Mouse (Mus musculus) common myeloid progenitor, adult 5-6 weeks (primary cell): ENCODE measurements around the gene Gm49721. TPM values are rescaled to one million over a fixed set of nuclear protein-coding genes. Genes with fewer than 3 reads are reported as not detected.
"Not testable (repeated sequence)": the region's sequence is repeated elsewhere in the genome, so short reads cannot be mapped to it uniquely, and the experiment has no call there.

Source experiments
- ATAC-seq: replicated peaks from 2 replicates; pipeline ENCODE4 v1.8.0; 2016; ENCODE audit warnings: low read depth, mild to moderate bottlenecking, moderate TSS enrichment, inconsistent platforms; ENCODE audit not compliant: poor library complexity, severe bottlenecking
- total RNA-seq: library from RNA; stranded (forward); fragments of 200-1000, 187-1606 nt; gene quantifications from 2 replicates; pipeline ENCODE4 v1.2.3, GENCODE M21; 2017

The Gm49721 gene
- not detected in 2 replicates for total RNA-seq

DNA sequence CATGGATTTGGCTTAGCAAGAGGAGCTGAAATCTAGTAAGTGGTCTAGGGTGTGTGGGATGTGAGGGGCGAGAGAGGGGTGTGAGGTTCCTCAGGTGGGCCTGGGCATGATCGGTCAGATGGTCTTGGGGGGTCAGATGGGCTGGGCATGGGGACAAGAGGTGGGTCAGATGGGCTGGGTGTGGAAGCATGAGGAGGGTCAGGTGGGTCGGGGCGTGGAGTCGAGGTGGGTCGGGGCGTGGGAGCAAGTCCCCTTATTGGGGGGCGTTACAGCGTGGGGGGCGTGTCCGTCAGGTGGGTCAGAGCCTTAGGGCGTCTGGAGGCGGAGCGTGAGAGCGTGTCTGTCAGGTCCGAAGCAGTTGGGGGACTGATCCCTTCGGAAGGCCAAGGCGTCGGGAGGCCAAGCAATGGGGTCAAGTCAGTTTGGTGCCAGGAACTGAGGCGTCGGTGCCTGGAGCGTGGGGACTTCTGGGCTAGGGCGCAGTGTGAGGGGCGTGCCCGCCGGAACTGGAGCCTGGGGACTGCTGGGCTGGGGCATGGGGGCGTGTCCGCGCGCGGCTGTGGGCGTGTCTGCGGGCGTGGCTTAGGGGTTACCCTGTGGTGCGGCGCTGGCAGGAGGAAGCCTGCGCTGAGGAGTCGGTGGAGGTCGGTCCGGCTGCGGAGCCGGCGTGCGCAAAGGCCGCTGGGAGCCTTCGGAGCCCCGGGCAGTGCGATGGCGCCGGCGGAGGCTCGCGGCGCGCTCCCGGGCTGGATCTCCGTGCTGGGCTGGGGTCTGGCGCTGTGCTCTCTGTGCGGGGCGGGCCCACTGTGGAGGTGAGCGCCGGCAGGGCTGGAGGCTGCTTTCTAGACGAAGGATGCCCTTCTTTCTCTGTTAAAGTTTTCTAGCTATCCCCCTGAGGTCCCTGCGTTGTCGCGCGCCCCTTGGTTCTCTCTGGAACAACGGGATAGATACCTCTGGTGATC is at the start of gene Gm49721:
Gene Gm49721, plus strand, starts transcription at position 618 of the 962 bp plus-strand sequence.
- peak; percentile 93 for ATAC-seq

DNA sequence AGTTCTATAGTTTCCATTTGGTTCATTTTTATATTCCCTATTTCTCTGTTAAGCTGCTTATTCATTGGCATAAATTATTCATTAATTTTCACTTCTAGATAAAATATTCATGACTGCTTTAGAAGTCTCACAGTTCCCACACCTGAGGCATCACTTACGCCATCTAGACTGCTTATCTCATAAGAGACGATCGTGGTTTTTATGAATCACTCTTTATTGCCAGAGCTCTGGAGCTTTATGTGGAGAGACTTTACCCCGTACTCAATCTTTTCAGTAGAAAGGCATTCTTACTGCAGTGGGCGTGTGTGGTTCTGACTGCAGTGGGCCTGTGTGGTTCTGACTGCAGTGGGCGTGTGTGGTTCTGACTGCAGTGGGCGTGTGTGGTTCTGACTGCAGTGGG is 47.1 kb upstream of the Gm49721 start:
- ATAC-seq = not testable (repeated sequence)

DNA sequence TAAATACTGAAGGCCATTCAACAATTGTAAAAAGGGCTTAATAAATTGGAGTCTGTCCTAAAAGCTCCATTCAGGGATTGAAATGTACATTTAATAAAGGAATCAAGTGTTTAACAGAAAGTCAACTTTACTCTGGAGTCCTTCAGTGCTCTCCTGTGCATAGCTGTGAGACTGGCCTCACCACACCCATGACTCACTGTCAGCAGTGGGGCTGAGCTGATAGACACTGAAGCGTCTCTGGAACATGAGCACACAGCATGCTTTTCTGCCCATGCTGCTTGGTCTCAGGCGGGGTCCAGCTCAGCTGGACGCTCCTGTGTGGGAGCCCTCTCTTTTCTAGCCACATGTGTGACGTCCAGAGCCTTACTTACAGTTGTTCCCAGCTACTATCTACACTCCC is 36.1 kb upstream of the Gm49721 start:
- ATAC-seq = not testable (repeated sequence)

DNA sequence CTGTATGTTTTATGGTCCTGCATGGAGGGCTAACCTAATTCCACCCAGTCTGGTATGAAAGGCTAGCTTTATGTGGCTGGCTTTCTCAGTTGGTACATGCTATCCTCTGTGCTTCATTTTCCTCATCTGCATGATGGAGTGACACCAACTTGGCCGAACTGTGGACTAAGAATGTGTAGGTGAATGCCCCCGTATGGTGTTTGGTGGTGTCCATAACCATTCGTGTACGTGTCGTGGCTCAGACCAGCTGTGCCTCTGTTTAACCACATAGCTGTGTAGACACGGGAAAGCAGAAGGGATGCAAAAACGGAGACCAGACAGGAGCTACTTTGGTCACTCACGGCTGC is 31.1 kb upstream of the Gm49721 start:
- not testable (repeated sequence) for ATAC-seq

DNA sequence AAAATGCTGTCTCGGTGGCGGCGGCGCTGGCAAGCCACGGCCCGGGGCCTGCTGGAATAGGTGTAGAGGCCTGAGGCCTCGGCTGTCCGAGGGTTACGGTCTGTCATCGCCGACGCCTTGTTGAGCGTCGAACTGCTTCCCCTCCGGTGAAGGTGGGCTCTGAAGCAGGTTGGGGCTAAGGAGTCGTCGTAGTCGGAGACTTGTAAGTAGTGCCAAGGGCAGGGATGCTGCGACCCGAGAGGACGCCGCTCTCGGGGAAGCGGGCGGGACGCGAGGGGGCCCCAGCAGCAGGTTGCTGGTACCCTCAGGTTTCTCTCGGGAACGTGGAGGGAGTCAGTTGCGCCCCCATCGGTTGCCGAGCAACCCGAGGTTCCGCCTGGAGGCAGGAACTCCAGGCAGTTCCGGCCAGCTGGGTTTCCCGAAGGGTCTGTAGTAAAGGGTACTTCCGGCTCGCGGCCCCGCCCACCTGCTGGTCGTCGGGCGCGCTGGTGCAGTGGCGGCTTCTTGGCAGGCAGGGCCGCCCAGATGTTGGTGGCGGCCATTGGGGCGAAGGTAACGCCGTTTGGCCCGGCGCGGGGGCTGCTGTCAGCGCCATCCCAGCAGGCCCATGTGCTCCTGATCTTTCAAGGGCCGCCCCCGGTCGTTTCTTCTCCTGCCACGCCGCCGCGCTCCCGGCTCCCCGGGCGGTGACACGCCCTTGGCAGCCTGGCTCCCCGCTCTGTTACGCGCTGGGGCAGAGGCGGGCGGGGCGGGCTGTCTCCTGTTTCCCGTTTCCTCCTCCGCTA is 30.5 kb upstream of the Gm49721 start, which contains the start of gene Rsph3b:
Gene Rsph3b, minus strand, starts transcription at position 699 of the 785 bp plus-strand sequence.
- ATAC-seq = peak; percentile 74

DNA sequence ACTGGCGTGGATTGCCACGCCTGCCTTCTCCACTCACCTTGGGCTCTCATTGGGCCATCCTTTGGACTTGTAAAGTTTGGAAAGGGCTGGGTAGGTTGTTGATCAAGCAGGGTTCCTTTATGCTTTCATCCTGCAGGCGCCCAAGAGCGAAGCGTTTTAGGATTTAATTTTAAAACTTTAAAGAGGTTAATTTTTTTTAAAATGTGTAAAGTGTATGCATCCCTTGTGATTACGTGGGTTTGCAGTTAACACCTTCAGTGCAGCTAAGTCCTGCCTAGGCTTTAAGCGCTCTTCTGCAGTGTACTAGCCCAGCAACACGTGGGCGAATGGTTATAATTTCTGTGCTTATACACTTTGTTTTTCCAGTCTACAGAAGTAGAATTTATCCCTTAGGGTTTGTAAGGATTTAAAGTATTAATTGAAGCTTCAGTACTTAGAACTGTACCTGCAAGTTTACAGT is 29.9 kb upstream of the Gm49721 start:
- ATAC-seq = peak; percentile 84; the same call in 1 of the 2 replicates

DNA sequence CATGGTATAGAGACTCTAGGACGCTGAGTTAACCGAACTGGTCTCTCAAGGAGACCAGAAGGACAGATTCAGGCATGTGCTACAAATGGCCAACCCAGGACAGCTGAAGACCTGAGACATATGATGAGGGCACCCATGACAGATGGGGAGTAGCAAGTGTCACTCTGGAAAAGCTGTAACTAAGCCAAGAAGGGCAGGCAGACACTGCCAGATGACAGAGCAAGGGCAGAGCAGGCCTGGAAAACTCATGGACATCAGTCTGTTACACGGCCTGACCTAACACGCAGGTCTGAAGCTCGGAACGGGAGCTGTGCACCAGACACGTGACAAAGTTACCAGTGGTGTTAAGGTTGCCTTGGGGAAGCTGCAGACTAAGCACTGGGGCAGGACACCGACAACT is 19.8 kb upstream of the Gm49721 start:
- ATAC-seq = not testable (repeated sequence)

DNA sequence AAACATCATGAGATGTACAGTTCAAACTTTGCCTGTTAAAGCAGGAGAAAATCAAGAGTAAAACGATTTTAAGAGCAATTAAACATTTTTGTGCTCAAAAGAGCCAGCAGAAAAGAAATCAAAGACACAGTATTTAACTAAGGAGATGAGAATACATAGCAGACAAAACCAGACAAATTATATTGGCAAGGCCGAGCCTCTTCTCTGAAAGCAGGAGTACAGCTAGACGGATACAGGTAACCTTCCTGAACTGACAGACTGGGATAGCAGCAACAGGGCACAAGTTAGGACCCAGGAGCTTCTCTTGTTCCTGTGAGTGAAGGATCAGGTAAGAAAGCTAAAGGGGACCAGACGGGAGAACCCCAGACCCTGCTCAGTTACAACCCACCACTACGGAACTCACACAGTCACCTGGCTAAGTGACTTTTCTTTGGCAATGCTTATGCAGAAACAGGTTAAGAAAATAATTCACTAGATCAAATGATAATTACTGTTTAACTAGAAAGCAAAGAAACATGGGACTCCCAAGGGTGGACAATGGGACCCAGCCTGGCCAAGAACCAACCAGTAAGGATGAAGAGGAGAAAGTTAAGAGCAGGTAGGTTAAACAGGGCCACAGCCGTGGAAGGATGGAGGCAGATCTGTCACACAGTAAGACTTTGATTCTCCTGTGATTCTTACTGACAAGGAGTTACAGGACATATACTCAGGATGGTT is 19.0 kb upstream of the Gm49721 start:
- not testable (repeated sequence) for ATAC-seq

DNA sequence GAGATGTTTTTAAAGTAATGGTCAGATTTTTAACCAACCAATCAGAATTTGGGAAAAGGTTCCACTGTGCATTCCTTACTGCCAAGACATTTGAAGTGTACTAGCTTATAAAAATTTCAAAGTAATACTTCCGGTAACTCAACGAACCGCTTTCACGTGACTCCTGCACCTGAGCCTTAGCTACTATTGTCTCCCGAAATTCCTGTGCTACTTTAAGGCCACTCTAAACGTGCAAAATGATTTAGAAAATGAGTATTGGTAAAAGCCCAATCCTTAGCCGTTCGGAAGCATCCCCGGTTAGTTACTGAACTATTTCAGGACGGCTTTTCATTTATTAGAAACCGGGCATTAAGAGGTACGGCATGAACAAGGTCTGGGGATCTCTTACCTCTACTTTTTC is 18.4 kb upstream of the Gm49721 start:
- ATAC-seq = not testable (repeated sequence)

DNA sequence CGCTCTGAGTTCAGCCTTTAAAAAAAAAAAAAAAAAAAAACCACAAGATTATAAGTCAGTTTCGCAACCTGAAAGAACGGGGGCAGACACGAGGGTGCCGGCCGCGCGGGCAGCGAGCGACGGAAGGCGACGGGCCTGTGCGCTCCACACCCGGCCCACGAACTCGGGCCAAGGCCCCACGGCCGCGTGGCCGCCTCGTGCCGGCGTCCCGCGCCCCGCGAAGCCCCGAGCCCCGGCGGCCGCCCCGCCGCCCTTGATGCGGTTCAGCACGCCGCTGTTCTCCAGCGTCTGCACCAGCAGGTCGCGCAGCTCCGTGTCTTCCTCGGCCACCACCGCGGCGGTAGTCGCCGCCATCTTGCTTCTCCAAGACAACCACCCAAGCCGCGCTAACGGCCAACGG is 17.9 kb upstream of the Gm49721 start, which contains the start of gene Tagap1:
Gene Tagap1, minus strand, starts transcription at position 381 of the 400 bp plus-strand sequence.
- not testable (repeated sequence) for ATAC-seq

DNA sequence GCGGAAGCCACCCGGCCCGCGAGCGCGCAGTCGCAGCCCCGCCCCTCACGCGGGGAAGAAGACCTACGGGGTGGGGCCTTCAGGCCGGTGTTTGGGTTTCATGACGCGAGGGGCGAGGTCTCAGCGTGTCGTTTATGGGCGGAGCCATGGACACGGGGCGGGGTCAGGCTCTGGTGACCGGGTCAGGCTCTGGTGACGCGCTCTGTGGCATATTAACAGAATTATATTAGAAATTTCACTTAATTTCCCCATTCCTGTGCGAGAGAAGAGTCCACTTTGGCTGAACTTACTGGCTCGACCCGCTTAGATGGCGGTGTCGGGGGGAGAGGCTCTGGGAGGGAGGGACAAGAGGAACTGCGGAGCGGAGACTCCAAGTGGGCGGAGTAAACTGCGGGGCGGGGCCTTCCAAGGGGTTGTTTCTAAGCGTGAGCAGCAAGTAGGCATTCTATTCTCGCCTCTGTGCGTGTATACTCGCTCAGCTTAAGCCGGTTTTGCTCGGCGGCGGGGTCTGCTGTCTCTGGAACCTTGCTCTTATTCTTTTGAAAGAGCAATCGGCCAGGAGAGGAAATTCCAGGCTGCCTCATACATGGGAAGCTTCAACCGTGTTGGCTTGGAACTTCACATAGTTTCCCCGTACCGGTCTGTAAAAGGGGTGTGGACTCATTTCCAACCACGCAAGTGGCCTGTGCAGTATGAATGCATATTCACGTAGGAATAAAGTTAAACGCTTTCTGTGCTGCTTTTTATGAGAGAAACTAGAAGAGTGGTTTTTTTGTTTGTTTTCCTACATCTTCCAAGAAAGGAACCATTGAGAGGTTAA is 17.3 kb upstream of the Gm49721 start:
- ATAC-seq = peak; percentile 86

DNA sequence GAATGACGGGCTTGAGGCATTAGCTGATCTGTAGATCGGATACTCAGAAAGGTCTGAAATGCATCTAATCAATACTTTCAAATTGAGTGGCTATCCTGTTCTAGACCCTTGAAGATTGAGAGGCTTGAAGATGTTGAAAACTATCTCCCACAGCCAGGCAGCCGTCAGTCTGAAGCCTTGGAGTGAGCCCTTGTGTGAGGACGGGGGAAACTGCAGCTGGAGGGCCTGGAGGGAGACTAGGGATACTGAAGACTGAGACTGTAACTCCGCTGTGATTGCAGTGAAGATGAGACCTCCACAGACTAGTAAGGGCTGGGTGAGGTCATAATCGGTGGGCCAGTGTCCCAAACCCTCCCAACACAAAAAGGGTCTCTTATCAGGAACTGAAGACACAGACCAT is 16.4 kb upstream of the Gm49721 start:
- not testable (repeated sequence) for ATAC-seq

DNA sequence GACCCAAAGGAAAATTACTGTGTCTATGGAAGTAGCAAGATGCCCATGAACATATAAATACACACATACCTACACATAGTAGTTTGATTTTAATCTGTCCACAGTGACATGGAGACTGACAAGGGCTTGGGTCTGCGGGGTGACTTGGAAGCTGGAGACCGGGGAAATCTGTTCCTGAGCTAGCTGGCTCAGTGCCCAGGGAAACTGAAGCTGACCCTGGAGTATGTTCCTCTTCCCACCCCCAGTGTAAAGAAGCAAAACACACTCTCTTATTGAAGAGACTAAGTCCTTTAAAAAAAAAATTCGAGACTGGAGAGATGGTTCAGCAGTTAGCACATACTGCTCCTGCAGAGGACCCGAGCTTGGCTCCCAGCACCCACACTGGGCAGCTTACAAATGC is 15.8 kb upstream of the Gm49721 start:
- ATAC-seq = not testable (repeated sequence)

DNA sequence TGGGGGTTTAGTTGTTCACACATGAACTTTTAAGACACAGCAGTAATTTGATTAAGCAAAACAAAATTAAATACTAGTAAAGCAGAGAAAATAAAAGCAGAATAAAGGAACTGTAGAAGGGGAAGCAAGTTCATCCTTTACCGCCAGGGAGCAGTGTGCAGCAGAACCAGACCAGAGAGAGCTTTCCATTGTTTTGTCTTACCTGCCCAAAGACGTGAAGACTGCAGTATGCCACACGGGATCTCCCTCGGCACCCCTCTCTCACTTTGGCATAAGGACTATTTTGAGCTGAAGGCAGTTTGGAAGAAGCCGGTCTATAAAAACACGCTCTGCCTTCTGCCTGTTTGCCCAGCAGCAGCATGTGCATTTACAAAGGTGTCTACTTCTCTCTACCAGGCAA is 13.3 kb upstream of the Gm49721 start:
- not testable (repeated sequence) for ATAC-seq

DNA sequence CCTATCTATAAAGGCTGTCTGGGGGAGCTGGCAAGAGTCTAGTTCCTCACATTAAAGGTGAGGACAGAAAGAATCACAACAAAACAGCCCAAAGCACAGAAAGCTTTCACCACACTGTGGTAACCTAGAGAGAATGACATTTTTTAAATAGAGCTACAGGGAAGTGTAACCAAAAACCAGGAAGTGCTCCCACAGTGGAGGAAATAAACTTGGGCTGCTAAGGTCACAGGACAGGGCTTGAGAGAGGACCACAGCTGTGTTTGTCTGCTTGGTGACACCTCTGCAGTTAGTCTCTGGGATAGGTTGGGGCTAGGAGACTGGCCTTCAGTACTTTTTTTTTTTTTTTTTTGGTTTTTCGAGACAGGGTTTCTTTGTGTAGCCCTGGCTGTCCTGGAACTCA is 11.0 kb upstream of the Gm49721 start:
- ATAC-seq = peak; percentile 88

DNA sequence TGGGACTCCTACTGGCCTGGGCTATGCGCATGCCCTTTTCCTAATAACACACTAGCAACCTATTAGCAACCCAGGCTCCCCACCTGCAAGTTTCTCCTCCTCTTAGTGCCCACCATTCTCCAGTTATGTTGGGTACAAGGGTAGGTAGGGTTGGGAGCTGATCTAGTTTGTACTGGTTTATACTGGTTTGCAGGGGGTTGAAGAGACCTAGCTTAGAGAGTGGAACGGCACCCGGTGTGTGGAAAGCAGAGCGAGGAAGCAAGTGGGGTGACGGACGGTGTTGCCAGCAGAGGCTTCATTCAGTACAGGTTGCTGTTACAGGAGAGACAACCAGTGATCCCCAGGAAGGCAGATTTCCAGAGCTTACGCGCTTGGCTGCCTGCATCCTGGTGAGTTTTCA is 8.4 kb upstream of the Gm49721 start, which contains the start of gene Rnaset2b:
Gene Rnaset2b, plus strand, starts transcription at position 301 of the 400 bp plus-strand sequence.
- ATAC-seq = not testable (repeated sequence)

DNA sequence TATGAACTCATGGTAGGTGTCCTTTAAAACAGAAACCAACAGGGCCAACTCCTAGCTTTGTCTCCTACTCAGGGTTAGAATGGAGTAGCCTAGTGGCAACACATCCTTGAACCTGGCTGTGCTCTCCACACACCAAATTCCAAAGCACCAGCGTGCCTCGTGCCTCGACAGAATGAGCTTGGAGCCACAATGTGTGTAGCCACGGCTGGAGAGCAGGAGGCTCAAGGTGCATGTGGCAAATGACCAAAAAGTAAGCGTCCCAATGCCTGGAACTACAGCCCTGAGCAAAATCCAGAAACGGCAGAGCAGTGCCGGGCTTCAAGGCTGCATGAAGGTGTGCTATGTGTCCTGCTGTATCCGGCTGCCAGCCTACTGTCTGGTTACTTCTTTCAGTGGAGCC is 7.5 kb upstream of the Gm49721 start:
- not testable (repeated sequence) for ATAC-seq

DNA sequence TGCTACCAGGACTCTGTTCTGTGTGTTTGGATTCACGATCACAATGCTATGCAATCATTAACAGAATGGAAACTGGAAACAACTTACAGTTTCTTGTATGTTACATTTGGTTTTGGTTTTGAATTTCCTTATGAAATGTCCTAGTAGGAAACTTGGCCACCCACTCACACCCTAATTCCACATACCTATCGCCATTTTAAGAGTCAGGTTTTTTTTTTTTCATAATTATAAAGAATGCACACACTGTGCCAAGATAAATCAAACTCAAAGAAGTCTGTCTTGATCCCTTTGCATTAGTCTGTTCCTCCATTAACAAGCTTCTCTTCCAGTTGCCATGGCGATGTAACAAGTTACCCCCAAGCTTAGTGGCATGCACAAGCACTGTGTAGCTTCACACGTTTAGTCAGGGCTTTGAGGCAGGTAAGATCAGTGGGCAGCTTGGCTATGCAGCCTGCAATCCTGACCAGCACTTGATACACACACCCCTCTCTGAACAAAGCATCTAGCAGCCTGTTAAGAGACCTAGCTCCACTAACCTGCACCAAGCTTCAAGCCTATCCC is 5.8 kb upstream of the Gm49721 start:
- ATAC-seq = not testable (repeated sequence)

DNA sequence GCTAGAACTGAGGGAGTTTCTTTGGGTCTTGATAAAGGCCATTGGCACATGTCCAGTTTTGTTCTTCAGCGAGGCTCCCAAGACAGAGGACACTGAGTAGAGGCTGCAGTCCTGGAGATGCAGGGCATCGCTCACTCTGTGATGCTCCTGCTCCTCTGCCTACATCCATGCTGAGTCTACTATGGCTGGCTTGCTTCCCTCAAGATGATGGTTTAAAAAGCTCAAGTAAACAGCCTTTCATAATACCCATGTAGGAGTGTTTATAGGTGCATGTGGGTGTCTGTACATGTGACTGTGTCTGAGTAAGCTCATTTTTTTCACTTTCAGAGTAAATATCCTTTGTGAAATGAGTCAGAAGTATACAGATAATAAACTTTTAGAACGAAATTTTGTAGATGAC is 3.7 kb upstream of the Gm49721 start:
- not testable (repeated sequence) for ATAC-seq
